Mouse (Mus musculus) brain, embryonic 14.5 days (tissue): Measurements from ENCODE around the gene Slbp.

ENCODE experiments used
- CTCF ChIP-seq: fragments of 200-500 bp; IDR thresholded peaks from 2 replicates; pipeline ENCODE4 v1.5.1; 2012; ENCODE audit warnings: inconsistent platforms, mild to moderate bottlenecking, moderate library complexity, borderline replicate concordance; ENCODE audit not compliant: insufficient read depth, insufficient read length; ENCODE audit errors: extremely low read depth
- POLR2A ChIP-seq: fragments of 200-500 bp; IDR thresholded peaks from 2 replicates; pipeline ENCODE4 v1.6.1; 2012; ENCODE audit warnings: mild to moderate bottlenecking, inconsistent platforms, borderline replicate concordance; ENCODE audit not compliant: poor library complexity, insufficient read depth, insufficient read length, severe bottlenecking; ENCODE audit errors: extremely low read depth

- TF ChIP-seq POLR2A (no peak), CTCF (no peak)
Measured at GRCm38 (mm10) chr5:33622671-33623070, 29.7 kb downstream of the Slbp start.
